Mouse (Mus musculus) brain, embryonic 14.5 days (tissue): ENCODE results near the gene Dock1.

ENCODE experiments used
- CTCF ChIP-seq: fragments of 200-500 bp; IDR thresholded peaks from 2 replicates; pipeline ENCODE4 v1.5.1; 2012; ENCODE audit warnings: inconsistent platforms, mild to moderate bottlenecking, moderate library complexity, borderline replicate concordance; ENCODE audit not compliant: insufficient read depth, insufficient read length; ENCODE audit errors: extremely low read depth
- POLR2A ChIP-seq: fragments of 200-500 bp; IDR thresholded peaks from 2 replicates; pipeline ENCODE4 v1.6.1; 2012; ENCODE audit warnings: mild to moderate bottlenecking, inconsistent platforms, borderline replicate concordance; ENCODE audit not compliant: poor library complexity, insufficient read depth, insufficient read length, severe bottlenecking; ENCODE audit errors: extremely low read depth

GRCm38 (mm10) chr7:134892972-134893371, 222.5 kb downstream of the Dock1 start:
- TF ChIP-seq CTCF = peak; percentile 49; the same call in 1 of the 2 replicates
- TF ChIP-seq POLR2A = no peak
